Mouse (Mus musculus) spleen, postnatal 10 days (tissue): Measurements from ENCODE around the gene Chd2.
"Not testable (repeated sequence)": the region's sequence is repeated elsewhere in the genome, so short reads cannot be mapped to it uniquely, and the experiment has no call there.

Experiments used
- DNase-seq, 2 experiments: peaks; one replicate each; pipeline ENCODE4 v3.0.0; 2021 to 2022; ENCODE audit warnings: low spot score in 2 of 2

Chd2 gene

DNA sequence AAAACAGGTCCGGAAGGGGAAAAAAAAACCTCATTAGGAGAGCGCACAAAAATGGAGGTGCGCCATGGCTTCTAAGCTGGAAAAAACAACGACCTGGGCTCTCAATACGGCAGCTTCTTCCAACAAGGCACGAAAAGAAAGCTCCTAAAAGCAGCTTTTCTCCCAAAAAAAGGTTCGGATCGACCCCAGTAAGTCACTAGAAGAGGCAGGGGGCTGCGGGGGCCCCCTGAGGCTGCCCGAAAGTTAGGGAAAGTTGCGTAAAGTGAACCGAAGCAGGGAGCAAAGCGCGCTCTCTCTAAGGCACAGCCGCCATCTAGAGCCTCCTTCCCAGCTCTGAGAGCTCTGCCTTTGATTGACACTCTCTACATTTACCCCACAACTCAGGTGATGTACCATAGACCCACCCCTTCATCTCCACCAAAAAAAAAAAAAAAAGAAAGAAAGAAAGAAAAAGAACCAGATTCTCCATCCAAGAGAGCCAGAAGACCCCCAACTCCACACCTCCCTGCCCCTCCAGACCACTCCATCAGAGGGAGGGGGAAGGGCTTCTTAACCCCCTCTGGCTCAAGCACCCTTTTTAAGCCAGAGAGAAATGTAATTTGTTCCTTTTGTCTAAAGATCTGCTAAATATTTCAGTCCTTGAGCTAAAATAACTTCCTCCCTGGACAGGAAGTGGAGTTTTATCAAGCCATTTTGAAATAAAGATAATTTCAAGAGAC, at the start of gene Chd2:
Chd2 (minus strand) TSS at position 419 of the 719 bp plus-strand sequence.
- DNase-seq: peak; percentile 77 to 80

DNA sequence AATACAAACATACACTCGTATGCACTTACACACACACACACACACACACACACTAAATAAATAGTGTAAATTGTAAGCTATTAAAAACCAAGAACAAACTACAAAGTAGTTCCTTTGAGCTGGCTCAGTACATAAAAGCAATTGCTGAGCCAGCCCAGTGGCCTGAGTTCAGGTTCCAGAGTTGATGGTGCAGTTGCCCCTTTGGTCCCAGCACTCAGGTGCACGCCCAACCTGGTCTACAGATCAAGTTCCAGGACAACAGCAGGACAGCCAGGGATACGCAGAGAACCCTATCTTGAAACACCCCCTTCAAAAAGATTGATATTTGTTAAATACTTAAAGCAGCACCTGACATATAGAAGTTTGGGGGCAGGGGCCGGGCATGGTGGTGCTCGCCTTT, 49.1 kb upstream of the Chd2 start:
- DNase-seq: no peak

DNA sequence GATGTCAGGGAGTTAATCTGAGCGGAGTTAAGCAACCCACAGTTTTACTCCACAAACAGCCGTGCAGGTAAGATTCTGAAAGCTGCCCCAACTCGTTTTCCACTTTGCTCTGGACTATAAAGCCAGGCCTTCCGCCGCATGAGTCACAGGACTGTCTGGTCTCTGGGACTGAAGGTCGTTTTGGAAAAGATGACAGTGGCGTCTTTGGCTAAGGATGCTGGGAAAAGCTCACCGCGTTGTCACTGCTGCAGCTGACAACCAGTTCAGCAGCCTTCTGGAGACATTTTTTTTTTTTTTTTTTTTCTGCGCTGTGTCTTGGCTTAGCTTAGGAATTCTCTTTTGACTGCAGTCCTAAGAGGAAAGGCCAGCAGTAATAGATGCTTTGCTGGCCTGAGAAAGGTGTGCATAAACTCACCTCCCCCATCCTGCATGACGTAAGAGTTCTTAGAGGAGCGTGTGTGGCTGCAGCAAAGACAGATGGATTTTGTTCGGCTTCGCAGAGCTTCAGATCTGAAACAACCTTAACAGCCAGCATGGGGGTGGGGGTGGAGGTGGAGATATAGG, 47.7 kb upstream of the Chd2 start:
- DNase-seq: no peak

DNA sequence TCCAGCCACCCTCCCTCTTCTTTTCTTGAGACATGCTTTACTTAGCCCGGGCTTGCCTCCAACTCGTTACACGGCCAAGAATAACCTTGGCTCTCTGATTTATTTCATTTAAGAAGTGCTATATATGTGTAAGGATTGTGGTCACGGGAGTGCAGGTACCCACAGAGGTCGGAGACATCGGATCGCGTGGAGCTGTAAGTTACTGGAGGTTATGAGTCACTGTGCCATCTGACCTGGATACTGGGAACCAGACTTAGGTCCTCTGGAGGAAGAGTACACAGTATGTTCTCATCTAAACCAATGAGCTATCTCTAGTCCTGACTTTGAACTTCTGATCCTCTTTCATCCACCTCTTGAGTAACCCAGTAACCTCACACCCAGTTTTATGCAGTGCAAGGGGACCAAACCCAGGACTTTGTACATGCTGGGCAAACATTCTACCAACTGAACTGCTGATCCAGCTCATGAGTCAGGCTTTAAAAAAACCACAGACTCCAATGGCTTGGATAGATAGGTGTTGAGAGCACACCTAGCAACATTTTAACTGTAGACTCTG, 46.8 kb upstream of the Chd2 start:
- DNase-seq: no peak

GRCm38 (mm10) chr7:73586717-73587116, 45.1 kb upstream of the Chd2 start:
- no peak for DNase-seq

GRCm38 (mm10) chr7:73586206-73586605, 44.6 kb upstream of the Chd2 start:
- DNase-seq: no peak

DNA sequence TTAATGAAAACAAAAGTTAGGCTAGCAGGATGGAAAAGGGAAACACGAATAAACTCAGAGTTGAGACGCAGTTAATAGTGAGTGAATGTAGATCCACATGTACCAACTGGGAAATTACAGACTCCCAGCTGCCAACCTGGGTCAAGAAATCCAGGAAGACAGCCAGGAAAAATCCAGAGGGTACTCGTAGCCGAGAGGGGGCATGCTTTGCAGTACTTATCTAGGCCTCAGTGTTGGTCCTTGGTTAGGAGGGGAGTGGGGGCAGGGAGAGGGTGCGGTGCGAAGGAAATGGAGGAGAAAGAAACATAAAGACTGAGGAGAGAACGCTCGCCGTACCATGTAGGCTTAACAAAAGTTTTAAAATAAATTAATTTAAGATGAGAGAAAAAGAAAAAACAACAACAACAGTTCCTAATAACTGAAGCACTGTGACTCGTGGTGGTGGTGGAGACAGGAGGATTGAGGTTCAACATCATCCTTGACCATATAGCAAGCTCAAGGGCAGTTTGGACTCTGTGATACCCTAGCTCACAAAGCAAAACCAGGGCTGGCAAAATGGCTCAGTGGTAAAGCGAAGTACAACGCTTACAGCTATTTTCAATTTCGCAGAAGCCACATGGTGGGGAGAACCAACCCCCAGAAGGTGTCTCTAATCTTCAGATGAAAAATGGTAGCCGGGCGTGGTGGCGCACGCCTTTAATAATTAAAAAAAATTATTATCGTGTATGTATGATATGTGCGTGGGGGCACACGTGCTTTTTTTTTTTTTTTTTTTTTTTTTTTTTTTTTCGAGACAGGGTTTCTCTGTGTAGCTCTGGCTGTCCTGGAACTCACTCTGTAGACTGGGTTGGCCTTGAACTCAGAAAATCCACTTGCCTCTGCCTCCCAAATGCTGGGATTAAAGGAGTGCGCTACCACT, 43.7 kb upstream of the Chd2 start:
- no peak for DNase-seq

- peak; percentile 53 to 85 for DNase-seq
These were observed 42.7 kb upstream of the Chd2 start for GRCm38 (mm10) chr7:73584009-73584995.

- no peak for DNase-seq
These were observed 41.8 kb upstream of the Chd2 start for GRCm38 (mm10) chr7:73583400-73583799.

GRCm38 (mm10) chr7:73581836-73582375, 40.3 kb upstream of the Chd2 start:
- DNase-seq: no peak

DNA sequence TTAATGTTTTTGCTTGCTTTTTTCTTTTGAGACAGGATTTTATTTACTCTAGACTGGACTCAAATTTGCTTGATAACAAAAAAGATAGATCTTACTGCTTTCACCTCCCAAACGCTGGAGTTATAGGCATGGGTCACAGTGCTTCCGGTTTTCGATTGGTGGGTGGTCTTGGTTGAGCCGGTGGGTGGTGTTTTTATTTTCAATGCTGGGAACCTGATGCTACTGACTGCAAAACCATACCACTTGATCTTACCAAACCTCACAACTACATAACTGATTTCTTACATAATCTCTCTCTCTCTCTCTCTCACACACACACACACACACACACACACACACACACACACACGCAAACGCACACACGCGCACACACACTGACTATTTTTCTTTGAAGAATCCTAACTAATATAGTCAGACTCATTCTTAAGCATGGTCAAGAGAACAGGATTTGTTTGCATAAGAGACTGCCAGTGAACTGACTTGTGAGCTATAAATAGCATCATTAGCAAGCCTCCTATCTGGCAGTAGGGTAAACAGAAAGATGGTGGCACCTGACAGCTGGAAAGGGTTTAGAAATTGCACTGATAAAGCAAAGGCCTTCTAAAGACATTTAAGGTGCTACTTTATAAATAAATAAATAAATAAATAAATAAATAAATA, 37.6 kb upstream of the Chd2 start:
- DNase-seq: no peak

DNA sequence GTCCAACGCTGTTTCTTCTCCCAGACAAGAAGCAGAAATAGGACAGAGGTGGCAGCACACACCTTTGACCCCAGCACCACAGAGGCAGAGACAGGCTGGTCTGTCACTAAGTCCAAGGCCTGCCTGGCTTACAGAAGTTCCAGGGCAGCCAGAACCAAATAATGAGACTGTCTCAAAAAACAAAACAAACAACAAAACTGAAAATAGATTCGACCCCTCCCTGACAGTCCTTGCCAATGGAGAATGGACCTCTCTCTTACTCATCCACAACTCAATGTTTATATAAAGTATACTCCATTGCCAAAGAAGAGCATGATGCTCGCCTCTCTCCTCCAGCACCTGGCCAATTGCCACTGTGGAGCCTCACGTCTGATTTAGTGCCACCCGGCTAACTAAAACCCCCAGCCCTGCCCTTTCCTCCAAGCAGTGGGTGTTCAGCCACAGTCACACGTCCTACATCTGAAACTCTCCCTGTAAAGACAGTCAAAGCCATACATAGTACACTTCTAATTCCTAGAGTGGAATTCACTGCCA, 36.3 kb upstream of the Chd2 start:
- DNase-seq: peak in 1 of 2 experiments; percentile 23

DNA sequence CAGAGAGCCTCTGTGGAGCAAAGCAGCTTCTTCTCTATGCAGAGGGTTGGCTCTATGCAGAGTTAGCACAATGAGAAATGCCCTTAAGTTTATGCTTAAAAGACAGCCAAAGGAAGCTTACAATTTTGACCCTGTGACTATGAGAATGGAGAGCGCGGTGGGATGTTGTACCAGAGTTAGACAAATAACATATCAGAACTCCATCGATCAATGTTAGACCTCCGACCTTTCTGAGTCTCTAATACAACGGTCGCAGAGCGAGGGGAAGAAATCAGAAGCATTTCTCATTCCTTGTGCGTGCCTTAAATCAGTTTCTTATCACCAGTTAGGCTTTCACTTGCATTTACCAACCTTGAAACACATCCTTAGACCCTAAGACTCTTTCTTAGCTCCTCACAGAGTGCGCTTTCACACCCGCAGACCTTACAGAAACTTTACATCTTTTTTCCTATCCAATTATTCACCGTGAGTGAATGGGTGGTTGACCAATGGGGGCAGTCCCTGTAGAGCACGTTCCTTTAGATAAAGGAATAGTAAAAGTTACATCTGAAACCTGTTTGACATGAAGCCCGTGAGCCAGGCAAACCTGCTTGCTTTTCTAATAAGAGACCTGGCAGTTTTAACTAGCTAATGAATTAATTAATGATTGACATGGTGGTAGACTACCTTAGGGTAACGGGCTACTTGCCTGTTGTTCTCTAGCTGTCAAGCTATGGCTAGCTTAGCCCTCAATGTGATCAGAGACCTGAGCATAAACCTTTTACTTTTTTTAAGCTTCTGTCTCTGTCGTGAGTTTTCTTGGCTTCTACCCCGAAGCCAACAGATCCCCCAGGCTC, 34.7 kb upstream of the Chd2 start:
- DNase-seq: no peak

GRCm38 (mm10) chr7:73575257-73575656, 33.6 kb upstream of the Chd2 start:
- DNase-seq: no peak

- not testable (repeated sequence) for DNase-seq
These were observed 33.0 kb upstream of the Chd2 start for GRCm38 (mm10) chr7:73574673-73575072.

DNA sequence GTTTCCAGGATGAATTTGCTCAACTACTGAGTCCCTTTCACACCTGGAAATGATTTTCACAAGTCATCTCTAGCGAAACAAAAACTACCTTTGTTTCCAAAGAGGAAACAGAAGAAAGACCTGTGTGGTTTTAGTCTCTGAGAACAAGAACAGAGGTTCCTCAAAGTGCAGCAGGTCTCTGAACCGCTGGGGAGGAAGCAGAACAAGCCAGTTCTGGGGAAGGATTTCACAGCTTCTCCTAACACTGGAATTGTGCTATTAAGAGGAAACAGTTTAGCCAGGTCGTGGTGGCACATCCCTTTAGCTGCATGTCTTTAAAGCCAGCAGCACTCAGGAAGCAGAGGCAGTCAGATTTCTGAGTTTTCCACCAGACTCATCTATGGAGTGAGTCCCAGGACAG, 30.9 kb upstream of the Chd2 start:
- no peak for DNase-seq

GRCm38 (mm10) chr7:73568801-73569403, 27.3 kb upstream of the Chd2 start:
- no peak for DNase-seq

GRCm38 (mm10) chr7:73567754-73568161, 26.1 kb upstream of the Chd2 start:
- DNase-seq: no peak

- DNase-seq: peak in 1 of 2 experiments; percentile 2
These were observed 22.5 kb upstream of the Chd2 start for GRCm38 (mm10) chr7:73564131-73564530.
